Mouse (Mus musculus) liver, embryonic 14.5 days (tissue): ENCODE results near the gene Cox17.
A peak's percentile ranks its signal among the peaks of the same experiment; 100 is the strongest.

ENCODE experiments used
- CTCF ChIP-seq: IDR thresholded peaks from 2 replicates; pipeline ENCODE4 v1.5.1; 2016; ENCODE audit warnings: antibody characterized with exemption, low read depth, control low read depth
- EP300 ChIP-seq: IDR thresholded peaks from 2 replicates; pipeline ENCODE4 v1.6.1; 2016; ENCODE audit warnings: antibody characterized with exemption, low read depth

GRCm38 (mm10) chr16:38371705-38372296, 25.0 kb downstream of the Cox17 start:
- TF ChIP-seq CTCF, result no peak
- peak; percentile 99 for TF ChIP-seq EP300
